Mouse (Mus musculus): ENCODE measurements at regions not wholly inside any gene's neighbourhood (a gene's known extent, or its start where the extent isn't known, plus 50 kb on each side); places are given as distances from the start of the nearest gene placed in this dataset.
A peak's percentile ranks its signal among the peaks of the same experiment; 100 is the strongest.

DNA sequence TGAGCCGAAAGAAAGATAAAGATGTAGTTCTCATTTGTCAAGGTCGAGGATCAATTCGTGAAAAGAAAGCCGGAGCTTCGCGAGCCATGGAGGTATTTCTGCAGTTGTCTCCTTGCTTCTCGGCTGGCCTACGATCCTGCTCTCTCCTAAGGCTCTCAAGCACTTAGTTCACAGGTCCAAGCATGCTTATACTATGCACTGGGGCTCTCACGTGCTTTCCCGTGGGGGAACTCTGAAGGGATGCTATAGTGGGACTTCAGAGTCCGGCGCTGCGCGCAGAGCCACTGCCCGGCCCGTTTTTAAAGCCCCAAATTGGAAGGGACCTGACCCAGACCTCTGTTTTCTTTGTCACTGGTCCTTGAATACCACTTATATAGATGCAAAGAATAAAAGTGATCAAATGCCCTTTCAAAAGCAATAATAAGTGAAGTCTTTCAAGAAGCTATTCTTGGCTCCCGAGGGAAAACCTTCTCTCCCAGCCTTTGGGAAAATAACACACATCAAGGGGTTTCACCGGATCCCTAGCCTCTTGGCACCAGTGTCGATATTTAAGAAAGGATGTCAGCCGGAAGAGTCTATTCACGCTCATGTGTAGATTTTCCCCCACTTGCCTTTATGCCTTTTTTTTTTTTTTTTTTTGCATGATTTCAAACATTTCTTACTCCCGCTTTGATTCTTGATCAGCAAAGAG lies 348.3 kb upstream of the Kazn start:
- H3K27ac ChIP-seq, result no peak overlapping the region

DNA sequence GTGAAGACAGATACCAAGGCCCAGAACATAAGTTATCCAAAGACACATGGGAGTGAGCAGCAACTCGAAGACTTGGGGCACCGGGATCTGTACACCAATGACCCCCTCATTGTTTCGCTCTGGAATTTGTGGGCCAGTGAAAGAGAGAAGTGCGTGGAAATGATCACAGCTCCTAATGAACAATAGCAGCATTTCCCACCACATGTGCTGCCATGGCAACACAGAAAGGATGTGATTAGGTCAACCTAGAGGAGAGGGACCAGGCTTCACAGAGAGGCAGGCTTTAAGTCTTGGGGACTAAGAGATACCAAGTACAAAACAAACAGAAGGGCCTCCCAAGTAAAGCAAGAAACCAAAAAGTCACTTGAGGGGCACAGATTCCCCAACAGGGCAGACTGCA lies 339.3 kb upstream of the Kazn start:
- TF ChIP-seq CTCF (IDR thresholded peaks at IDR 0.05), result no peak
- Histone ChIP-seq H3K4me3 (no peak overlapping the region), H3K27ac (no peak overlapping the region)
- no peak for DNase-seq
- intact Hi-C loops (cut with DNase I), result no loop called here

More for the DNA sequence above, 348.3 kb upstream of the Kazn start:
- H3K4me3 ChIP-seq, result no peak overlapping the region
- no peak for TF ChIP-seq CTCF (IDR thresholded peaks at IDR 0.05)
- intact Hi-C loops (cut with DNase I), result no loop called here
- DNase-seq, result no peak

GRCm38 (mm10) chr4:142577519-142577918 lies 338.3 kb upstream of the Kazn start:
- TF ChIP-seq CTCF (IDR thresholded peaks at IDR 0.05), result no peak
- Histone ChIP-seq H3K4me3 (no peak overlapping the region), H3K27ac (no peak overlapping the region)
- DNase-seq, result no peak
- intact Hi-C loops (cut with DNase I), result no loop called here

DNA sequence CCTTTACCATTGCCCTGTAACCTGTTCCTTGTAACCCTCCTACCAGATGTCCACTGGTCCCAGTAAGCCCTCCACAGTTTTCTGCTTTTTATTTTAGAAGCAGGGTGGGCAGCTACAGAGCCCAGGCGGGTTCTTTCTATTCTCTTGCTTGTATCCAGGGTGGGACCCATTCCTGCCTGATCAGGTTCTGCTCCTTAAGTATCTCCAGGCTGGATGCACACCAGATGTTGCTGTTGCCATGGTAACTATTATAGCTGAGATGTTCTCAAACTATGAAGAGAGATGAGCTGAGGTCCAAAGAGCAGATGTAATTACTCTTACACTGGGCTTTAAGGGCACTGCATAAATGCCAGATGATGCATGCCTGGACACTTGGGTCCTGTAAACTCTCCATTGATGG lies 335.3 kb upstream of the Kazn start:
- H3K4me3 ChIP-seq, result no peak overlapping the region
- intact Hi-C loops (cut with DNase I), result no loop called here
- DNase-seq, result no peak
- H3K27ac ChIP-seq, result no peak overlapping the region
- no peak for TF ChIP-seq CTCF (IDR thresholded peaks at IDR 0.05)

- intact Hi-C loops (cut with DNase I), result no loop called here
- DNase-seq, result no peak
- Histone ChIP-seq H3K27ac (no peak overlapping the region), H3K4me3 (no peak overlapping the region)
- no peak for TF ChIP-seq CTCF (IDR thresholded peaks at IDR 0.05)
These were observed 331.5 kb upstream of the Kazn start for GRCm38 (mm10) chr4:142570712-142571111.

- intact Hi-C loops (cut with DNase I), result no loop called here
- TF ChIP-seq CTCF (IDR thresholded peaks at IDR 0.05), result no peak
- no peak for DNase-seq
These were observed 329.4 kb upstream of the Kazn start for GRCm38 (mm10) chr4:142568556-142568955.

DNA sequence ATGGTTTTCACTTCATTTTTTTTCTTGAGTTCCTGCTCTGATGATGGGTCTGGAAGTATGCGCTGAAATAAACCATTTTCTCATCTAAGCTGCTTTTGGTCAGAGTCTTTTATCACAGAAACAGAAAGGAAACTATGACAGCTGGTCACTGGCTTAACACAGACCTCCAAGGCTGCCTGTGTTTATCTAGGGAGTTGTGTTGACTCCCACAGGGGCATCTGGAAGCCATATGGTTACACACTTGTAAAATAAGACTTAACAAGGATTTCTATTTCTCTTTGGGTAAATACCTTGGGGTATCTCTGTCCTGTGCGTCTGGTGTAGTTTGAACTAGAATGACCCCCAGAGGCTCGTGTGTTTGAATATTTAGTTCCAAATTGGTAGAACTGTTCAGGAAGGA lies 315.5 kb upstream of the Kazn start:
- no peak for TF ChIP-seq CTCF (IDR thresholded peaks at IDR 0.05)
- intact Hi-C loops (cut with DNase I), result no loop called here
- no peak overlapping the region for H3K27ac ChIP-seq
- no peak overlapping the region for H3K4me3 ChIP-seq
- DNase-seq, result no peak

More at GRCm38 (mm10) chr4:142568556-142568955, 329.4 kb upstream of the Kazn start:
- no peak overlapping the region for H3K4me3 ChIP-seq
- no peak overlapping the region for H3K27ac ChIP-seq

- intact Hi-C loops (cut with DNase I), result no loop called here
- no peak overlapping the region for H3K27ac ChIP-seq
- no peak overlapping the region for H3K4me3 ChIP-seq
- DNase-seq, result no peak
- no peak for TF ChIP-seq CTCF (IDR thresholded peaks at IDR 0.05)
These were observed 306.7 kb upstream of the Kazn start for GRCm38 (mm10) chr4:142545871-142546270.

GRCm38 (mm10) chr4:142545187-142545586 lies 306.0 kb upstream of the Kazn start:
- intact Hi-C loops (cut with DNase I), result no loop called here
- no peak for TF ChIP-seq CTCF (IDR thresholded peaks at IDR 0.05)
- H3K27ac ChIP-seq, result no peak overlapping the region
- peak overlapping the region; percentile 51 for H3K4me3 ChIP-seq
- DNase-seq, result no peak

DNA sequence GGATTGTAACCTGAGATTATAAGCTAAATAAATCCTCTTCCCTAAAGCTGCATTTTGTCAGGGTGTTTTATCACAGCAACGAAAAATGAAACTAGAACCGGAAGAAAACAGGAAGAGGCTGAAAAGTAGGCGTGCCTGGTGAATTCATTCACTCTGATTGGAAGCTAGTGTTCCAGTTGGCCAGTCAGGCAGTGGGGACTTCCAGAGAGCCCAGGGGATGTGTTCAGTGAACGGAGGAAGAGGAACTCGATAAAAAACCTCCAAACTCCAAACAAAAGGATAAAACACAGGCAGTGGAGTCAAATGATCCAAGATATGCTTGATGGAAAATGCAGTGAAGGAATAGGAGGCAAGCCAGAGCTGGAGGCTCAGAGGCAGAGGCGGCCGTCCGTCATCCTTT lies 305.5 kb upstream of the Kazn start:
- TF ChIP-seq CTCF (IDR thresholded peaks at IDR 0.05), result no peak
- H3K4me3 ChIP-seq, result peak overlapping the region; percentile 51
- peak; percentile 27 for DNase-seq
- H3K27ac ChIP-seq, result no peak overlapping the region
- intact Hi-C loops (cut with DNase I), result no loop called here

DNA sequence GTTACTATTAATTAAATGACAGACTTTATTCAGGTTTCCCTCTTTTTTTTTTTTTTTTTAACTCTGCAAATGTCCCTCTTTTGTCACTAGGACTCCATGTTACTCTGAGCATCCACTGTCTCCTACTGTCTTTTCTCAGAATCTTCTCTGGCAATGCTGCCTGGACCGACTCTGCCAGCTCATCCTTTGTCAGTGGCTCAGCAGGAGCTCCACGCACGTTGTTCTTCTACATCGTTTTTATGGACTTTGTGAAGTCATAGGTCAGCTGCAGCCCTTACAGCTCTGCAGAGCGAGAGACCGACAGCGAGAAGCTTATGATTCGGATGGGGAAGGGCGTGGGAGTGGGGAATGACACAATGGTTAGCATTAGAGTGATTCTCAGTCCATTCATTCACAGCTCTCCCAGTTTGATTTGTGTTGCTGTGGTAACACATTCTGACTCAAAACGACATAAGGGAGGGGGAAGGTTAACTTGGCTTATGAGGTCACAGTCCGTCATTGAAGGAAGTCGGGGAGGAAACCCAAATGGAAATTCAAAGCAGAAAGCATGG lies 300.1 kb upstream of the Kazn start:
- Histone ChIP-seq H3K4me3 (no peak overlapping the region), H3K27ac (no peak overlapping the region)
- intact Hi-C loops (cut with DNase I), result no loop called here
- no peak for TF ChIP-seq CTCF (IDR thresholded peaks at IDR 0.05)
- no peak for DNase-seq

DNA sequence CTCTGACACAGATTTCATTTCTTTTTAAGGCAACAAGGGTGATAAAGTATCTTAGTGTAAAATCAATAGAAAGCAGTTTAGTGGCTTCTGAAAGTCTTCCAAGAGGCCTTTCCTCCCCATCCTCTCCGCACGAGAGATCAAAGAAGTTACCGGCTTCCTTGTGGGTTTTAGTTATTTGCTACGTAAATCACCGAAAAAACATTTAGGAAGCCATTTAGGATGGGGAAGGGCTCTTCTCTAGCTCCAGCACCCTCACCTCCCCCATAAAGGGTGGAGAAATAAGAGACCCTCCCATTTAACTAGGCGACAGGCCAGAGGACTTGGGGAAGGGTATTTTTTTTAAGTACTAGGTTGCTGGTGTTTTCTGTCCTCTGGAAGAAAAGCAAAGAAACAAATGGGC lies 287.9 kb upstream of the Kazn start:
- Histone ChIP-seq H3K4me3 (no peak overlapping the region), H3K27ac (no peak overlapping the region)
- TF ChIP-seq CTCF (IDR thresholded peaks at IDR 0.05), result no peak
- intact Hi-C loops (cut with DNase I), result no loop called here
- DNase-seq, result no peak

- no peak for DNase-seq
- Histone ChIP-seq H3K4me3 (no peak overlapping the region), H3K27ac (no peak overlapping the region)
- TF ChIP-seq CTCF (IDR thresholded peaks at IDR 0.05), result no peak
- intact Hi-C loops (cut with DNase I), result no loop called here
These were observed 278.6 kb upstream of the Kazn start for GRCm38 (mm10) chr4:142517478-142518455.

Measured in gastrocnemius, adult 2 months (tissue).